Mouse (Mus musculus) adrenal gland, postnatal 14 days (tissue): ENCODE measurements at regions not wholly inside any gene's neighbourhood (a gene's known extent, or its start where the extent isn't known, plus 50 kb on each side); places are given as distances from the start of the nearest gene placed in this dataset.

Experiments
- DNase-seq: peaks from one replicate; pipeline ENCODE4 v3.0.0; 2021; ENCODE audit warnings: mixed read lengths

GRCm38 (mm10) chrX:13344701-13345100, 63.9 kb downstream of the Ddx3x start:
- DNase-seq = peak; percentile 38

- no peak for DNase-seq
These were observed 64.4 kb downstream of the Ddx3x start for GRCm38 (mm10) chrX:13345126-13345525.

DNA sequence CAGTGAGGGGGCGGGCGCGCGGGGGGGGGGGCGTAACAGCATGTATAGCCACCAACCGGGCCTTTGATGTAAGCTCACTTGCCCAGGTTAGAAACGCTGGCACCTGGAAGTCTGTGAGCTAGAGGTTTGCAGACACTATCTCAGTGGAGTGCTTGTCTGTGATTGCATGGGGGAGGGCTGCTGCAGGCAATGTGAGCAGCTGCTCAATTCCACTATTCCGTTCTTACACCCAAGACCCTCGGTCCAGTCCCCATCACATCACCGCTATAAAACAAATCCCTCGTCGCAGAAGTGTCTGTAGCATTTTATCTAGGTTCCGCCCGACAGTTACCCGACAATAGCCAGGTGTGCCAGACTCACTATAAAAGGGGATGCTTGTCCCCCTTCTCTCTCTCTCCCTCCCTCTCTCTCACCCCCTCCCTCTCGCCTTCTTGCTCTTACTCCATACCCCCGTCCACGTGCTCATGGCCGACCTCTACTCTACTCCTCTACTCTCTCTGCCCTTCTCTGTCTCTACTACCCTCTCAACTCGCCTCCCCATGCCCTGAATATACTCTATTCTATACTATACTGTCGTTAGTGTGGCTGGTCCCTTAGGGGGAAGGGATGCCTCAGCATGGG, 65.4 kb downstream of the Ddx3x start:
- DNase-seq = peak; percentile 14

DNA sequence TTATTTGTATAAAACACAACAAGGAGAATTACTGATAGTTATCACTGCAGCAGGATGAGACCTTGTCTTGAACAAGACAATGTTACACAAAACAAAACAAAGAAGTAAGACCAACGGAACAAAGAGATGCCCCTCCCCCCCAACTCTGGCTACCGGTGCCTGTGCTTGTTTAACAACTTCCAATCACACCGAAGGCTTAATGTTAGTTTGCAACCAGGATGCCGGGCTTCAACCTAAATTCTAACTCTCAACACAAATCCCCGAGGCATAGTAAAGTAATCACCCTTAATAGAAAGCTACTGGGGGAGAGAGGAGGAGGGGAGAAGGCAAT, 65.9 kb downstream of the Ddx3x start:
- peak; percentile 55 for DNase-seq

DNA sequence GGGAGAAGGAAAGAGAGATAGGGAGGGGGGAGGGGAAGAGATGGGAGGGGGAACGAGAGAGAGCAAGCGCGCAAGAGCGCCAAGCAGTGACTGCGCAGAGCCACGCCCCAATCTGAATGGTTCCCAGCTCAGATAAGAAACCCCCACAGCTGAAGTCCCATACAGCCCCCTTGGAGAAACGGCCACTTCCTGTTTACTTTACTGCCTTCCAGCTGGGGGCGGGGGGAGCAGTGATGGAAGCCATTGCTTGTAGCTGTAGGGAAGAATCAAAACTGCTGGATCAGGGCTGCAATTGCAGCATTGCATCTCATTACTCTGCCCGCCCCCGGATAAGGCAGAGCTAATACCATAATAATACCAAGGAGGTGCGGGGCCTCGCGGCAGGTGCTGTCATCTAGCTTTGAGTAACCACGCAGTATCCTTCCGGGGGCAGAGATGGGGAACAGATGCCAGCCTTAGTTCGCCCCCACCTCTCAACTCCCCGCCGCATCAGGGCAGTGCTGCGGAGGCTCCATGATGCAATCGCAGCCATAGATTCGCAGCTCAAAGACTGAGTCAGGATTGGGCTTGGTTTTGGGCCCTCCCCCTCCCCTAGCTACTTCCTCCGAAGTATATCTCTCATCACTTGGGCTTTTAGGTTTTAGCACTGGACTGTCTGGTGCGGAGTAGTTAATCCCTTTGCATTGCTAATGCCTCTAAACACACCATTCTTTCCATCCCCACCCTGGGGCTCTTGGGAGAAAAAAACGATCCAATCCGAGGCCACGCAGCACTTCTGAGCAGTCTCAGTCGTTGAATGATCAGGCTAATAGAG, 66.5 kb downstream of the Ddx3x start:
- DNase-seq = peak; percentile 85

GRCm38 (mm10) chrX:13348415-13348814, 67.6 kb downstream of the Ddx3x start:
- DNase-seq = no peak

DNA sequence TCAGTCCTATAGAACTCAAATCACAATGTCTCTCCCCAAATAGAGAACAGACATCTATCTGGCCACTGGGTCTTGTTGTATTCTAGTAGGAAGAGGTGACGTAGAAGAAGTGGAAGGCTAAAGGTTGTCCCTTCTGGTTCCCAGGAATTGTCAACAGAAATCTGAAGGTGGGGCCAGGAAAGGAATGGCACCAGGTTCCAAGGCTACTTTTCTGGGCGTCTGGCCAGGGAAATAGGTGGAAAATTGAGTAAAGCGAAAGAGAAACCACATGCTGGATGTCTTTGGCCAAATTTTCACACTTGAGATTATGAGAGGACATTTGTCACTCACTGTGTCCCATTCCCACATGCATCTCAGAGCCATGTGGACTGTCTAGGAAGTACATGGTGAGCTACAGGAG, 69.7 kb downstream of the Ddx3x start:
- peak; percentile 62 for DNase-seq

GRCm38 (mm10) chrX:13357149-13357783, 76.5 kb downstream of the Ddx3x start:
- no peak for DNase-seq

DNA sequence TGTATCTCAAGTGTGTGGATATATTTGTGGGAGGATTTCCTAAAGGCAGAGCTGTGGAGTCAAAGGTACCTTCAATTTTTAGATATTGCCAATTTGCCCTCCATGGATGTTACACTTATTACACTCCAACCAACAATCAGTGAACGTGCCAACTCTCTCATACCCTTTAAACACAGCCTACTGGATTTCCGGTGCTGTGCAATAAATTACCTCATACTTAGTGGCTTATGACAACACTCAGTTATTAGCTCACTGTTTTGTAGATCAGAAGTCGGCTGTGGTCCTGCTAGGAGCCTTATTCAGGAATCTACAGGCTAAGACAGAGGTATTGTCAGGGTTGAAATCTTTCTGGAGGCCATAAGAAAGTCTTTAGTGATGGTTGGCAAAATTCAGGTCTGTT, 77.2 kb downstream of the Ddx3x start:
- DNase-seq = no peak

- DNase-seq = peak; percentile 34
These were observed 79.7 kb downstream of the Ddx3x start for GRCm38 (mm10) chrX:13360436-13360835.

GRCm38 (mm10) chrX:13370319-13370718, 89.5 kb downstream of the Ddx3x start:
- no peak for DNase-seq

GRCm38 (mm10) chrX:13372752-13373151, 92.0 kb downstream of the Ddx3x start:
- DNase-seq = no peak

DNA sequence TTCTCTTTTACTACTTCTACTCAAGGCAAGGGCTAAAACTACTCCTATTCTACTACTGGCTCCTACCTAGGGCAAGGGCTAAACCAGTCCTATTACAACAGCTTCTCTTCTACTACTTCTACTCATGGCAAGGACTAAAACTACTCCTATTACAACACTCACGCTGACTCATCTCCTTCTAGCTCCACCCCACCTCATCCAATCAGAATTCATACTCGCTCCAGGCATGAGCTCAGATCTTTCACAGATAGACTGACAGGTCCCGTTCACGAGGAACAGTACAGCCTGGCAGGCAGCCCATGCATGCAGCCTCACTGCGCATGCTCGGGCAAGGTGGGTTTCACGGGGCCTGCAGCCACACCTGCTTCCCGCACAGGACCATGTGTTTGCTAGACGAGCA, 79.6 kb upstream of the Nyx start:
- peak; percentile 12 for DNase-seq

DNA sequence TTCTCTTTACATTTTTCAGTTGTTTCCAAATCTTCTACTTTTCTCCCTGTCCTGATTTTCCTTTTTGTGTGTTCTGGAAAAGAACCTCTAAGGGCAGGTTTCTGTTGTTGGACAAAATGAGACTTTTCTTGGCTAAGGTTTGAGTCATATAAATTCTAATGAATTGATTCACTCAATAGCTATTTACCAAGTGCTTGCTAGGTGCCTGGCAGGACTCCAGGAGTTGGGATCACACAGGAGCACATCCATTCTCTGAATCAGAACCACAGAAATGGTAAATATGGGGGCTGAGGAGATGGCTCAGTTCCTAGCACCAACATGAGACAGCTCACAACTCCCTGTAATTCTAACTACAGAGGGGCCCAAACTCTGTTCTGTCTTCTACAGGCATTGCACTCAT, 67.4 kb upstream of the Nyx start:
- DNase-seq = peak; percentile 33

DNA sequence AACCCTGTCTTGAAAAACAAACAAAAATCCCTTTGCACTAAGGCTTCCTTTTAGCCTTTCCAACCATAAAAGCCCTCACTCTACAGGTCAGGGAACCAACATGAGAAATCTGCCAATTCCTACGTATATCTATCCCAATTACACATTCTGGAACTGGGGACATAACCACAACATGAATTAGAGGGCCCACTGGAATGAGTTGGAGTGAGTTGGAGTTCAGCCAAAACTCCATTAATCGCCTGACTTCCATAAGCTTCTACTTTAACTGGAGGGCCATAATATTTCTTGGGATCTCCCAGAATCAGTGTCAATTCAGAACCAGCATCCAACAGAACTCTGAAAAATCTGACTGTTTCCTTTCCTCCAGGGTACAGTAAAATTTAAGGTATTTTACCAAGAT, 53.2 kb upstream of the Nyx start:
- no peak for DNase-seq

DNA sequence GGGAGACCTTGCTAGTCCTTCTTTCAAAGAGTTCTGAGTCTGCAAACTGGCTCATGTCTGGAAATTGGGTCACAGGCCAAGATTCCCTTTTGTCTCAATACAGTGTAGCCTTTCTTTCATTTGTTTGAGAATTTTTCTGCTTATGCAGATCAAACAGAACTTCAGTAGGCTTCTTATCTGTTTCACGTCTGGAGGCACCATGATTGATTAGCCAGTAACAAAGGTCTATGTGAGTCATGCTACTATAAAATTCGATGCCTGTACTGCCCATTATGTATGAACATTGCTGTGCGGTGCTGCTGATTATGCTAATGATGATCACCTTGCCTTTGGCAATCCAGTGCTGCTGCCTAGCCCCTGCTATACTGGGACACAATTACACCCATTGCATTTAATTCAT, 52.8 kb upstream of the Nyx start:
- peak; percentile 35 for DNase-seq
